Mouse (Mus musculus): ENCODE measurements around the gene Lcn4.

GRCm38 (mm10) chr2:26646643-26647293, 24.3 kb downstream of the Lcn4 start:
- no peak for TF ChIP-seq POLR2A (IDR thresholded peaks at IDR 0.05; ENCODE audit: insufficient read depth, low read length)
- TF ChIP-seq CTCF (IDR thresholded peaks at IDR 0.05; ENCODE audit: low read depth, low read length): peak; percentile 100

Measured in ES-Bruce4 (cell line).